ENCODE assay signal across 22 mouse cellular contexts in the genomic region with DNA sequence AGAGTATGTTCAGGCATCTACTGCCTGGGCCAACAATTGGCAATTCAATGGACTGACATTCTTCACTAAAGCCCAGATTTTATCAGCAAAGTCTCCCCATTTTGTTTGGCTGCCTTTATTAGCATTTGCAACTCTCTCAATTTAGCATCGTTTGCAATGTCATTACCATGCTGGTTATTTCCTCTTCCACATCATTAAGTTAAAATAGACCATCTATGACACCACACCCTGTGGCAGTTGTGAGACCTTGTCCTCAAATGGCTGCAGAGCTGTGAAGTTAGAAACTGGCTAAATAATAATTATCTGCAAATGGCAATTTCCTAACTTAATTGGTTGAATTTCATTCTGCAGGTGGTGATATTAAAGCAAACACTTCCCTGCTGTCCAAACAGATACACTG.
DNase-seq lines count a peak whose midpoint lies in the region; ATAC-seq and TF ChIP-seq lines count a peak whose summit lies in the region.
"Had no signal": no experiment of that assay in that cellular context is flagged by ENCODE, and none has a peak within 500 bp of the region (broad histone marks: within the 10 kb centered on the region; RNA-seq: fewer than 3 reads in every experiment).

No protein-coding gene starts in this region.

- no peak for TF ChIP-seq POLR2A in brain, embryonic 14.5 days (IDR thresholded peaks at IDR 0.05; ENCODE audit: borderline replicate concordance, extremely low read depth, insufficient read depth, insufficient read length, poor library complexity, severe bottlenecking)

- no peaks in the 10 kb centered on the region for H3K27me3 ChIP-seq in lung, embryonic 14.5 days (ENCODE audit: insufficient read depth, low read length)
- H3K27me3 ChIP-seq: forebrain, embryonic 13.5 days; heart, embryonic 13.5 days; hindbrain, embryonic 12.5 days; hindbrain, embryonic 15.5 days had no signal

- H3K9ac ChIP-seq in lung, embryonic 14.5 days: no peak overlapping the region
- H3K9ac ChIP-seq: forebrain, embryonic 13.5 days; heart, embryonic 13.5 days; hindbrain, embryonic 12.5 days; hindbrain, embryonic 15.5 days had no signal

- no peaks in the 10 kb centered on the region for H3K9me3 ChIP-seq in lung, embryonic 14.5 days (ENCODE audit: low read depth, low read length)
- H3K9me3 ChIP-seq: forebrain, embryonic 10.5 days; forebrain, embryonic 13.5 days; heart, embryonic 10.5 days; heart, embryonic 13.5 days; hindbrain, embryonic 12.5 days; hindbrain, embryonic 15.5 days had no signal

- ATAC-seq in lung, embryonic 14.5 days (ENCODE audit: insufficient read depth): peak; percentile 62; the same call in 1 of the 2 replicates
- ATAC-seq: activated CD4-positive, CD25-positive, alpha-beta regulatory T cell, adult 4 months; CD4-positive, CD25-positive, alpha-beta regulatory T cell, adult 4 months; forebrain, embryonic 13.5 days; forebrain, embryonic 16.5 days had no signal

- no peak for TF ChIP-seq CTCF in lung, embryonic 14.5 days (IDR thresholded peaks at IDR 0.05; ENCODE audit: low read depth)
- TF ChIP-seq CTCF in brain, embryonic 14.5 days (IDR thresholded peaks at IDR 0.05; ENCODE audit: borderline replicate concordance, extremely low read depth, insufficient read depth, insufficient read length): no peak

- DNase-seq in lung, embryonic 14.5 days: peak; percentile 73
- no peak for DNase-seq in lung, adult 18-20 months
- DNase-seq in lung, postnatal 10 days: peak; percentile 2
- no peak for DNase-seq in lung, postnatal 14 days
- DNase-seq in brain, embryonic 14.5 days (ENCODE audit: low read depth): peak; percentile 4
- DNase-seq in kidney, postnatal 4 days: no peak
- DNase-seq: adrenal gland, adult 8-10 months; adrenal gland, postnatal 25 days; cerebellum, adult 18-20 months; cerebellum, adult 9-10 months; cerebellum, postnatal 14 days; gastrocnemius, postnatal 10 days; gastrocnemius, postnatal 36 days had no signal

- H3K27ac ChIP-seq in lung, embryonic 14.5 days (ENCODE audit: low read depth): no peak overlapping the region
- H3K27ac ChIP-seq: forebrain, embryonic 10.5 days; forebrain, embryonic 13.5 days; heart, embryonic 10.5 days; heart, embryonic 13.5 days; hindbrain, embryonic 12.5 days; hindbrain, embryonic 15.5 days had no signal

- no peak overlapping the region for H3K4me3 ChIP-seq in lung, embryonic 14.5 days (ENCODE audit: low read depth, low read length)
- H3K4me3 ChIP-seq: forebrain, embryonic 10.5 days; forebrain, embryonic 13.5 days; heart, embryonic 10.5 days; heart, embryonic 13.5 days; hindbrain, embryonic 12.5 days; hindbrain, embryonic 15.5 days had no signal

- H3K4me1 ChIP-seq in lung, embryonic 14.5 days (ENCODE audit: insufficient read depth): no peaks in the 10 kb centered on the region
- H3K4me1 ChIP-seq: forebrain, embryonic 13.5 days; heart, embryonic 10.5 days; heart, embryonic 13.5 days; hindbrain, embryonic 12.5 days; hindbrain, embryonic 15.5 days had no signal

- WGBS in lung, embryonic 14.5 days: 30% methylated on average over 1 of the region's 1 CpGs

- H3K36me3 ChIP-seq in lung, embryonic 14.5 days (ENCODE audit: insufficient read depth): no peaks in the 10 kb centered on the region
- H3K36me3 ChIP-seq: forebrain, embryonic 10.5 days; heart, embryonic 10.5 days; heart, embryonic 13.5 days; hindbrain, embryonic 12.5 days; hindbrain, embryonic 15.5 days had no signal

- no peak overlapping the region for H3K4me2 ChIP-seq in lung, embryonic 14.5 days
- H3K4me2 ChIP-seq: forebrain, embryonic 13.5 days; heart, embryonic 13.5 days; hindbrain, embryonic 12.5 days; hindbrain, embryonic 15.5 days had no signal

Comparison
In these comparisons a context has a peak if more than half of its experiments do, and no peak if none do; other contexts are left out.
1. DNase-seq: peak in lung, embryonic 14.5 days (single experiment), lung, postnatal 10 days (single experiment) and brain, embryonic 14.5 days (single experiment); none in lung, adult 18-20 months (0 of 2), lung, postnatal 14 days (single experiment) and kidney, postnatal 4 days (0 of 2).